Mouse (Mus musculus): ENCODE results near the gene Rgs7. TPM values are rescaled to one million over a fixed set of nuclear protein-coding genes. Genes with fewer than 3 reads are reported as not detected.

Rgs7 gene
- polyA plus RNA-seq, 1 experiment from 2014 or later: 15.0 TPM

GRCm38 (mm10) chr1:175188186-175188585, 304.1 kb downstream of the Rgs7 start:
- Histone ChIP-seq H3K36me3 (ENCODE audit: control insufficient read depth, insufficient read depth, low read length) (no peaks in the 10 kb centered on the region), H3K27ac (ENCODE audit: low read depth, low read length) (no peak overlapping the region), H3K4me1 (ENCODE audit: control insufficient read depth, insufficient read depth, low read length) (no peaks in the 10 kb centered on the region), H3K4me3 (ENCODE audit: low read depth, low read length) (no peak overlapping the region), H3K4me2 (ENCODE audit: low read depth) (no peak overlapping the region), H3K9ac (ENCODE audit: low read length) (no peak overlapping the region), H3K9me3 (ENCODE audit: control insufficient read depth, low read length) (no peaks in the 10 kb centered on the region), H3K27me3 (ENCODE audit: control insufficient read depth, insufficient read depth, low read length) (no peaks in the 10 kb centered on the region)
- no peak for DNase-seq (ENCODE audit: low spot score)
- 78% methylated on average over 5 of the region's 5 CpGs for WGBS
- ATAC-seq (ENCODE audit: insufficient read depth, low FRiP score, low TSS enrichment): no peak

- H3K36me3 ChIP-seq (ENCODE audit: control insufficient read depth, insufficient read depth, low read length): no peaks in the 10 kb centered on the region
- no peak for DNase-seq (ENCODE audit: low spot score)
- no peaks in the 10 kb centered on the region for H3K4me1 ChIP-seq (ENCODE audit: control insufficient read depth, insufficient read depth, low read length)
- H3K4me2 ChIP-seq (ENCODE audit: low read depth): no peak overlapping the region
- no peaks in the 10 kb centered on the region for H3K9me3 ChIP-seq (ENCODE audit: control insufficient read depth, low read length)
- H3K27ac ChIP-seq (ENCODE audit: low read depth, low read length): no peak overlapping the region
- WGBS: 87% methylated on average over 2 of the region's 2 CpGs
- no peak for ATAC-seq (ENCODE audit: insufficient read depth, low FRiP score, low TSS enrichment)
- H3K27me3 ChIP-seq (ENCODE audit: control insufficient read depth, insufficient read depth, low read length): no peaks in the 10 kb centered on the region
- H3K9ac ChIP-seq (ENCODE audit: low read length): no peak overlapping the region
- H3K4me3 ChIP-seq (ENCODE audit: low read depth, low read length): no peak overlapping the region
These were observed 307.1 kb downstream of the Rgs7 start for GRCm38 (mm10) chr1:175185211-175185610.

- ATAC-seq (ENCODE audit: insufficient read depth, low FRiP score, low TSS enrichment): no peak
These were observed 307.6 kb downstream of the Rgs7 start for GRCm38 (mm10) chr1:175184736-175185135.

GRCm38 (mm10) chr1:175178733-175179132, 313.6 kb downstream of the Rgs7 start:
- no peaks in the 10 kb centered on the region for H3K36me3 ChIP-seq (ENCODE audit: control insufficient read depth, insufficient read depth, low read length)
- no peaks in the 10 kb centered on the region for H3K27me3 ChIP-seq (ENCODE audit: control insufficient read depth, insufficient read depth, low read length)
- no peak overlapping the region for H3K4me3 ChIP-seq (ENCODE audit: low read depth, low read length)
- no peak for ATAC-seq (ENCODE audit: insufficient read depth, low FRiP score, low TSS enrichment)
- 87% methylated on average over 1 of the region's 1 CpGs for WGBS
- no peaks in the 10 kb centered on the region for H3K4me1 ChIP-seq (ENCODE audit: control insufficient read depth, insufficient read depth, low read length)
- no peak overlapping the region for H3K4me2 ChIP-seq (ENCODE audit: low read depth)
- no peak for DNase-seq (ENCODE audit: low spot score)
- no peak overlapping the region for H3K27ac ChIP-seq (ENCODE audit: low read depth, low read length)
- no peak overlapping the region for H3K9ac ChIP-seq (ENCODE audit: low read length)
- no peaks in the 10 kb centered on the region for H3K9me3 ChIP-seq (ENCODE audit: control insufficient read depth, low read length)

More at GRCm38 (mm10) chr1:175184736-175185135, 307.6 kb downstream of the Rgs7 start:
- WGBS: 83% methylated on average over 3 of the region's 3 CpGs
- no peaks in the 10 kb centered on the region for H3K36me3 ChIP-seq (ENCODE audit: control insufficient read depth, insufficient read depth, low read length)
- H3K4me1 ChIP-seq (ENCODE audit: control insufficient read depth, insufficient read depth, low read length): no peaks in the 10 kb centered on the region
- no peaks in the 10 kb centered on the region for H3K9me3 ChIP-seq (ENCODE audit: control insufficient read depth, low read length)
- H3K4me2 ChIP-seq (ENCODE audit: low read depth): no peak overlapping the region
- no peak overlapping the region for H3K4me3 ChIP-seq (ENCODE audit: low read depth, low read length)
- no peak overlapping the region for H3K27ac ChIP-seq (ENCODE audit: low read depth, low read length)
- no peak overlapping the region for H3K9ac ChIP-seq (ENCODE audit: low read length)
- H3K27me3 ChIP-seq (ENCODE audit: control insufficient read depth, insufficient read depth, low read length): no peaks in the 10 kb centered on the region
- DNase-seq (ENCODE audit: low spot score): no peak

GRCm38 (mm10) chr1:175174918-175175675, 317.2 kb downstream of the Rgs7 start:
- ATAC-seq (ENCODE audit: insufficient read depth, low FRiP score, low TSS enrichment): no peak
- no peak for DNase-seq (ENCODE audit: low spot score)
- H3K9ac ChIP-seq (ENCODE audit: low read length): no peak overlapping the region
- no peak overlapping the region for H3K4me3 ChIP-seq (ENCODE audit: low read depth, low read length)
- H3K4me2 ChIP-seq (ENCODE audit: low read depth): no peak overlapping the region
- no peaks in the 10 kb centered on the region for H3K4me1 ChIP-seq (ENCODE audit: control insufficient read depth, insufficient read depth, low read length)
- WGBS: 75% methylated on average over 5 of the region's 5 CpGs
- no peak overlapping the region for H3K27ac ChIP-seq (ENCODE audit: low read depth, low read length)
- H3K9me3 ChIP-seq (ENCODE audit: control insufficient read depth, low read length): no peaks in the 10 kb centered on the region
- no peaks in the 10 kb centered on the region for H3K36me3 ChIP-seq (ENCODE audit: control insufficient read depth, insufficient read depth, low read length)
- H3K27me3 ChIP-seq (ENCODE audit: control insufficient read depth, insufficient read depth, low read length): no peaks in the 10 kb centered on the region

GRCm38 (mm10) chr1:175155469-175155868, 336.8 kb downstream of the Rgs7 start:
- ATAC-seq (ENCODE audit: insufficient read depth, low FRiP score, low TSS enrichment): no peak
- 88% methylated on average over 1 of the region's 1 CpGs for WGBS

GRCm38 (mm10) chr1:175143051-175143450, 349.2 kb downstream of the Rgs7 start:
- H3K9me3 ChIP-seq (ENCODE audit: control insufficient read depth, low read length): no peaks in the 10 kb centered on the region
- no peaks in the 10 kb centered on the region for H3K4me1 ChIP-seq (ENCODE audit: control insufficient read depth, insufficient read depth, low read length)
- ATAC-seq (ENCODE audit: insufficient read depth, low FRiP score, low TSS enrichment) (no peak), DNase-seq (ENCODE audit: low spot score) (no peak)
- no peak overlapping the region for H3K9ac ChIP-seq (ENCODE audit: low read length)
- H3K36me3 ChIP-seq (ENCODE audit: control insufficient read depth, insufficient read depth, low read length): no peaks in the 10 kb centered on the region
- no peaks in the 10 kb centered on the region for H3K27me3 ChIP-seq (ENCODE audit: control insufficient read depth, insufficient read depth, low read length)
- no peak overlapping the region for H3K27ac ChIP-seq (ENCODE audit: low read depth, low read length)
- H3K4me3 ChIP-seq (ENCODE audit: low read depth, low read length): no peak overlapping the region
- no peak overlapping the region for H3K4me2 ChIP-seq (ENCODE audit: low read depth)
- 80% methylated on average over 4 of the region's 4 CpGs for WGBS

More at GRCm38 (mm10) chr1:175155469-175155868, 336.8 kb downstream of the Rgs7 start:
- Histone ChIP-seq H3K27me3 (ENCODE audit: control insufficient read depth, insufficient read depth, low read length) (no peaks in the 10 kb centered on the region), H3K4me3 (ENCODE audit: low read depth, low read length) (no peak overlapping the region), H3K9me3 (ENCODE audit: control insufficient read depth, low read length) (no peaks in the 10 kb centered on the region), H3K36me3 (ENCODE audit: control insufficient read depth, insufficient read depth, low read length) (no peaks in the 10 kb centered on the region), H3K4me2 (ENCODE audit: low read depth) (no peak overlapping the region), H3K27ac (ENCODE audit: low read depth, low read length) (no peak overlapping the region), H3K9ac (ENCODE audit: low read length) (no peak overlapping the region), H3K4me1 (ENCODE audit: control insufficient read depth, insufficient read depth, low read length) (no peaks in the 10 kb centered on the region)
- no peak for DNase-seq (ENCODE audit: low spot score)

GRCm38 (mm10) chr1:175128525-175128924, 363.8 kb downstream of the Rgs7 start:
- no peak overlapping the region for H3K4me2 ChIP-seq (ENCODE audit: low read depth)
- H3K27ac ChIP-seq (ENCODE audit: low read depth, low read length): no peak overlapping the region
- no peak overlapping the region for H3K4me3 ChIP-seq (ENCODE audit: low read depth, low read length)
- WGBS: 66% methylated on average over 2 of the region's 2 CpGs
- no peaks in the 10 kb centered on the region for H3K9me3 ChIP-seq (ENCODE audit: control insufficient read depth, low read length)
- no peak for DNase-seq (ENCODE audit: low spot score)
- no peak for ATAC-seq (ENCODE audit: insufficient read depth, low FRiP score, low TSS enrichment)
- H3K27me3 ChIP-seq (ENCODE audit: control insufficient read depth, insufficient read depth, low read length): no peaks in the 10 kb centered on the region
- H3K9ac ChIP-seq (ENCODE audit: low read length): no peak overlapping the region
- no peaks in the 10 kb centered on the region for H3K4me1 ChIP-seq (ENCODE audit: control insufficient read depth, insufficient read depth, low read length)
- no peaks in the 10 kb centered on the region for H3K36me3 ChIP-seq (ENCODE audit: control insufficient read depth, insufficient read depth, low read length)

- Histone ChIP-seq H3K4me3 (ENCODE audit: low read depth, low read length) (no peak overlapping the region), H3K4me1 (ENCODE audit: control insufficient read depth, insufficient read depth, low read length) (no peaks in the 10 kb centered on the region), H3K27me3 (ENCODE audit: control insufficient read depth, insufficient read depth, low read length) (no peaks in the 10 kb centered on the region), H3K9me3 (ENCODE audit: control insufficient read depth, low read length) (no peaks in the 10 kb centered on the region), H3K4me2 (ENCODE audit: low read depth) (no peak overlapping the region), H3K27ac (ENCODE audit: low read depth, low read length) (no peak overlapping the region), H3K36me3 (ENCODE audit: control insufficient read depth, insufficient read depth, low read length) (no peaks in the 10 kb centered on the region), H3K9ac (ENCODE audit: low read length) (no peak overlapping the region)
- DNase-seq (ENCODE audit: low spot score) (no peak), ATAC-seq (ENCODE audit: insufficient read depth, low FRiP score, low TSS enrichment) (no peak)
- WGBS: 95% methylated on average over 3 of the region's 3 CpGs
These were observed 367.9 kb downstream of the Rgs7 start for GRCm38 (mm10) chr1:175124416-175124815.

All from neural tube, embryonic 11.5 days (tissue).